Mouse (Mus musculus) ES-Bruce4 (cell line): ENCODE results near the gene Tmem260. TPM values are rescaled to one million over a fixed set of nuclear protein-coding genes. Genes with fewer than 3 reads are reported as not detected.

Experiments
- H3K27ac ChIP-seq: 2 replicates; pipeline ENCODE4 v1.5.1; 2012; ENCODE audit warnings: low read length, inconsistent platforms; ENCODE audit not compliant: insufficient read depth
- H3K27me3 ChIP-seq: 2 replicates; pipeline ENCODE4 v1.6.1; 2012; ENCODE audit warnings: mild to moderate bottlenecking, low read length, inconsistent platforms; ENCODE audit not compliant: control insufficient read depth, poor library complexity, insufficient read depth, severe bottlenecking
- H3K36me3 ChIP-seq: 2 replicates; pipeline ENCODE4 v1.6.1; 2012; ENCODE audit warnings: inconsistent platforms, mild to moderate bottlenecking, low read length, moderate library complexity; ENCODE audit not compliant: control insufficient read depth, poor library complexity, insufficient read depth, severe bottlenecking
- H3K4me1 ChIP-seq: one replicate; pipeline ENCODE4 v1.8.1; 2011; ENCODE audit warnings: low read length; ENCODE audit not compliant: control insufficient read depth, insufficient read depth
- H3K4me3 ChIP-seq: 2 replicates; pipeline ENCODE4 v1.5.1; 2011; ENCODE audit warnings: low read depth, mild to moderate bottlenecking, low read length
- H3K9ac ChIP-seq: 2 replicates; pipeline ENCODE4 v1.6.1; 2012; ENCODE audit warnings: low read depth, mild to moderate bottlenecking, inconsistent platforms; ENCODE audit not compliant: poor library complexity, severe bottlenecking
- H3K9me3 ChIP-seq: replicated peaks from 2 replicates; pipeline ENCODE4 v1.6.1; 2012; ENCODE audit warnings: mild to moderate bottlenecking, low read length, inconsistent platforms; ENCODE audit not compliant: control insufficient read depth, poor library complexity, insufficient read depth, severe bottlenecking
- CTCF ChIP-seq: IDR thresholded peaks from one replicate; pipeline ENCODE4 v1.8.1; 2011; ENCODE audit warnings: low read depth, low read length
- EP300 ChIP-seq: IDR thresholded peaks from 2 replicates; pipeline ENCODE4 v1.6.1; 2011; ENCODE audit warnings: low read depth, low read length; ENCODE audit not compliant: insufficient read depth
- POLR2A ChIP-seq: IDR thresholded peaks from one replicate; pipeline ENCODE4 v1.8.1; 2011; ENCODE audit warnings: low read length; ENCODE audit not compliant: insufficient read depth
- polyA plus RNA-seq: library from polyadenylated mRNA; stranded (reverse); fragments of >200 nt; gene quantifications from 2 replicates; pipeline ENCODE4 v1.2.4, GENCODE M21; 2011; ENCODE audit warnings: low read depth; ENCODE audit not compliant: missing spikeins, insufficient read depth, insufficient read length

The Tmem260 gene
- polyA plus RNA-seq, 1 experiment = 14.7 TPM

DNA sequence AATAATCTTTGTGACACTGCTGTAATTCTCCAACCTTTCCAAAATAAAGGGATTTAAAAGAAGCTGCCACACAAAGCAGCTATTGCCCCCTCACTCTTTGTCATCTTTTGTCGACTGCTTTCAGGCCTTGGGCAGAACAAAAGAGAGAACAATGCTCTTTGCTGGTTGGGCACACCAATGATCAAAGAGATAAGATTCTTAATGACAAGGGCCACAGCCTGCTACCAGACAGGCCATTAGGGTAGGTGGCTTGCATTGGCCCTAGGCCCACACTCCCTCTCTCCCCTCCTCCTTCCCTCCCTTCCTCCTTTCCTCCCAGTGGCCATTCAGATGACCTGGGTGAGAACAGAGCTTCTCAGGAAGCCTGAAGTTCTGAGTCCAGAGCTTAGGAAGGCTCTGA is 77.4 kb downstream of the Tmem260 start:
- Histone ChIP-seq H3K9ac (no peak overlapping the region), H3K27me3 (no peaks in the 10 kb centered on the region), H3K4me3 (no peak overlapping the region), H3K9me3 (no peaks in the 10 kb centered on the region), H3K36me3 (no peaks in the 10 kb centered on the region), H3K27ac (no peak overlapping the region), H3K4me1 (no peaks in the 10 kb centered on the region)
- TF ChIP-seq CTCF = no peak
- TF ChIP-seq EP300 = no peak
- TF ChIP-seq POLR2A = no peak

DNA sequence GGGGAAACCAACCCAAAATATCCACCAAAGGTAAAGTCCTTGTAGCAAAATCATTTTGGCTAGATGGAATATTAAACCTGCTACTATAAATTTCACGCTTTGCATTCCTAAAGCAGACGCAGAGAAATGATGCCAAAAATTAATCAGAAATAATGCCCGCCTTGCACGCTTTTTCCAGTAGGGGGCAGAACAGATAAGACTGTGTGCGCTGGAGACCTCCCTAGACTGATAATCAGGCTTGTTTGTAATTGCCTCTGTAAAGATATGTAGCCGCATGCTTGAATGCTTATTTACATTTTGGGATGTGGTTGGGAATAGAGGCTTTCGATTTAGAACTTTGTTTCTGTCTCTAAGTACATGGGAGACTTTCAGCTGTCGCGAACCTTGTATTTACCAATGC is 78.2 kb downstream of the Tmem260 start:
- Histone ChIP-seq H3K4me3 (no peak overlapping the region), H3K27me3 (no peaks in the 10 kb centered on the region), H3K36me3 (no peaks in the 10 kb centered on the region), H3K9me3 (no peaks in the 10 kb centered on the region), H3K4me1 (no peaks in the 10 kb centered on the region), H3K9ac (no peak overlapping the region), H3K27ac (no peak overlapping the region)
- TF ChIP-seq CTCF (peak; percentile 43), POLR2A (no peak)

GRCm38 (mm10) chr14:48525055-48525454 is 79.1 kb downstream of the Tmem260 start:
- H3K9me3 ChIP-seq = no peaks in the 10 kb centered on the region
- no peak overlapping the region for H3K4me3 ChIP-seq
- no peak for TF ChIP-seq POLR2A
- TF ChIP-seq EP300 = no peak
- no peak for TF ChIP-seq CTCF
- no peak overlapping the region for H3K9ac ChIP-seq
- no peaks in the 10 kb centered on the region for H3K4me1 ChIP-seq
- no peak overlapping the region for H3K27ac ChIP-seq
- no peaks in the 10 kb centered on the region for H3K27me3 ChIP-seq
- no peaks in the 10 kb centered on the region for H3K36me3 ChIP-seq

DNA sequence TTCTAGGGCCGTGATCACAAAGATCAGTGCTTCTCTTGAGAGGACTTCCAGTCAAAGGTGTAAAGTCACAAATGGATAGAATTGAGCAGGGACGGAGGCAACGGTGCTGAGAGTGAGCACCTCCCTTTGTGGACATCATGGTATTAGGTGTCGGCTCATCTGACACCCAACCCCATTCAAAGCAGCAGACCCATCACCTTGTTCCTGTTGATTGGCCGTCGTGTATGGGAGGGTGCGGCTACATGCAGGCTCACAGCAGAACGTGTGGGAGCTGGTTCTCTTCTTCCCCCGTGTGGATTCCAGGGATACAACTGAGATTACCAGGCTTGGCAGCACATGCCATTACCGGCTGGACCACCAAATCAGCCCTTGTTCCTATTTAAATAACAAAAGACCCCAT is 84.7 kb downstream of the Tmem260 start:
- Histone ChIP-seq H3K4me1 (no peaks in the 10 kb centered on the region), H3K27me3 (no peaks in the 10 kb centered on the region), H3K36me3 (no peaks in the 10 kb centered on the region), H3K4me3 (no peak overlapping the region), H3K9ac (no peak overlapping the region), H3K27ac (no peak overlapping the region), H3K9me3 (no peaks in the 10 kb centered on the region)
- TF ChIP-seq EP300 = no peak
- no peak for TF ChIP-seq POLR2A
- TF ChIP-seq CTCF = no peak

DNA sequence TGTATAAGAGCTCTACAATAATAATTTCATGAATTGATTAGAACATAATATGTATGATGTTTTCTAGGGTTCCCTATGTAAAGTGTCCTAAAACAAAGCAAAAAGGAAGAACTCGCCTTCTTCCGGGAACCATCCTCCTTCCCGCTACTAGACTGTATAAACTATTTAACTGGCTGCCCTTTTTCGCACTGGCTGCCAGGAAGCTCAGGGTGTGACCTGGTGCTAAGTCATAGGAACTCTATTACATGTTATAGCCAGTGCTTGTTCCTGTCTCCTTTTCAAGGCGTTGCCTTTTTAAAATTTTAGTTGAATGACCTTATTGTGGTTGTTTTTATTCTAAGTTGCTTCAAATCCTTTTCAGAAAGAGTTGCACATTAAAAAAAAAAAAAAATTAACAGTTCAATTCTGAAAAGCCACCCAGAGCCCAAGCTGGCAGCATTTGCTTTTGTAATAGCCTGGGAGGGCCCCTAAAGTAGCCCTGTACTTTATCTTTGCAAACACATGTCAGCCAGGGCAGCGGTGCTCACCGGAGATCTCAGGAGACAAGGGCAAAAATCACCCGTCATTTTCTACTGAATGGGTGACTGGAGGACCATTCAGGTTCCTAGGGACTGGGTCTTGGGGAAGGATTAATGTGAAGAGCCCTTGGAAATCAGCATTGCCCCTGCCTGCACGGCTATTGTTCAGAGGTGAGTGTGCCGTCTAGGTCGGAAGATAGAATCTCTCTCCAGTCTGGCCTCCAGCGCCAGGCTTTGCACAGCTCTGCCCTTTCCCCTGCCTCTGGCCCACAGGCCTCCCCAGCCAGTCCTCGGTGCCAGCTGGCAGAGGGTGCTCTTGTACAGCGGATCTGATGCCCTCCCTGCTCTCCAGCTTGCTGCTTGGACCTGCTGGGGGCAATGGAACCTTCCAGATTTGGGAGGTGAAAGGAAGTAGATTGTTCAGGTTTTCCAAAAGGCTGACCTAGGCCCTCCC is 92.2 kb downstream of the Tmem260 start:
- Histone ChIP-seq H3K4me1 (no peaks in the 10 kb centered on the region), H3K9ac (no peak overlapping the region), H3K4me3 (no peak overlapping the region), H3K27me3 (no peaks in the 10 kb centered on the region), H3K27ac (no peak overlapping the region), H3K36me3 (no peaks in the 10 kb centered on the region), H3K9me3 (no peaks in the 10 kb centered on the region)
- TF ChIP-seq POLR2A = no peak
- no peak for TF ChIP-seq EP300
- no peak for TF ChIP-seq CTCF

- Histone ChIP-seq H3K9me3 (no peaks in the 10 kb centered on the region), H3K36me3 (no peaks in the 10 kb centered on the region), H3K27me3 (no peaks in the 10 kb centered on the region), H3K9ac (no peak overlapping the region), H3K4me1 (no peaks in the 10 kb centered on the region), H3K4me3 (no peak overlapping the region), H3K27ac (no peak overlapping the region)
- TF ChIP-seq EP300 (no peak), CTCF (no peak), POLR2A (no peak)
Observed at GRCm38 (mm10) chr14:48545166-48545565, 99.2 kb downstream of the Tmem260 start.
